ENCODE assay signal across 8 mouse cellular contexts in genomic region chr16:38742659-38743131, GRCm38 (mm10). TPM values are rescaled to one million over a fixed set of nuclear protein-coding genes. Genes with fewer than 3 reads are reported as not detected.
DNase-seq lines count a peak whose midpoint lies in the region; ATAC-seq and TF ChIP-seq lines count a peak whose summit lies in the region.

No protein-coding gene starts in this region.

- TF ChIP-seq CTCF in kidney, adult 2 months (conservative IDR thresholded peaks at IDR 0.05; ENCODE audit: insufficient read depth, insufficient read length, low read depth, low read length) = no peak

- no peaks in the 10 kb centered on the region for H3K4me1 ChIP-seq in kidney, adult 2 months (ENCODE audit: control insufficient read depth, insufficient read depth, low read length)
- no peaks in the 10 kb centered on the region for H3K4me1 ChIP-seq in embryonic facial prominence, embryonic 11.5 days (ENCODE audit: control insufficient read depth, insufficient read depth, low read length)
- H3K4me1 ChIP-seq in limb, embryonic 15.5 days = peaks cover 9% of the 10 kb centered on the region; the same call in 1 of the 2 replicates

- H3ac ChIP-seq in myocyte (ENCODE audit: control insufficient read depth, insufficient read length) = peak overlapping the region; percentile 3

- H3K4me3 ChIP-seq in kidney, adult 2 months (ENCODE audit: insufficient read depth, low read depth, low read length) = peak overlapping the region; percentile 58
- peak overlapping the region; percentile 50 for H3K4me3 ChIP-seq in embryonic facial prominence, embryonic 11.5 days (ENCODE audit: low read depth, low read length)
- peak overlapping the region; percentile 90 for H3K4me3 ChIP-seq in limb, embryonic 15.5 days
- peak overlapping the region; percentile 28 for H3K4me3 ChIP-seq in myocyte

- ATAC-seq in embryonic facial prominence, embryonic 11.5 days (replicated peaks; ENCODE audit: insufficient number of reproducible peaks, low FRiP score, low TSS enrichment, low read depth) = peak; percentile 82
- peak; percentile 40; the same call in 1 of the 2 replicates for ATAC-seq in limb, embryonic 15.5 days (ENCODE audit: insufficient number of reproducible peaks, low FRiP score, low TSS enrichment, low read depth)

- peak overlapping the region; percentile 49 for H3K27ac ChIP-seq in kidney, adult 2 months (ENCODE audit: insufficient read depth, low read depth, low read length)
- peak overlapping the region; percentile 48 for H3K27ac ChIP-seq in embryonic facial prominence, embryonic 11.5 days (replicated peaks; ENCODE audit: low read depth, low read length)
- H3K27ac ChIP-seq in limb, embryonic 15.5 days = peak overlapping the region; percentile 76

- no peaks in the 10 kb centered on the region for H3K36me3 ChIP-seq in kidney, adult 2 months (ENCODE audit: control insufficient read depth, insufficient read depth, low read length)
- H3K36me3 ChIP-seq in embryonic facial prominence, embryonic 11.5 days (replicated peaks; ENCODE audit: control insufficient read depth, insufficient read depth, low read depth, low read length) = no peaks in the 10 kb centered on the region
- peaks cover 4% of the 10 kb centered on the region; the same call in 1 of the 2 replicates for H3K36me3 ChIP-seq in limb, embryonic 15.5 days
- H3K36me3 ChIP-seq in myocyte (ENCODE audit: control insufficient read depth, insufficient read depth) = no peaks in the 10 kb centered on the region

- H3K9ac ChIP-seq in embryonic facial prominence, embryonic 11.5 days (replicated peaks; ENCODE audit: low read length) = peak overlapping the region; percentile 67
- H3K9ac ChIP-seq in limb, embryonic 15.5 days = peak overlapping the region; percentile 87

- peak; percentile 29 for DNase-seq in kidney, adult 2 months
- DNase-seq in kidney, postnatal 25 days = no peak
- DNase-seq in R1 (ENCODE audit: low read depth, low spot score) = peak; percentile 62
- DNase-seq in embryonic facial prominence, embryonic 11.5 days (ENCODE audit: low spot score) = peak; percentile 59
- peak; percentile 19 for DNase-seq in heart, postnatal 4 days
- DNase-seq in MN1 (ENCODE audit: low spot score) = no peak

- no peaks in the 10 kb centered on the region for H3K27me3 ChIP-seq in kidney, adult 2 months (replicated peaks; ENCODE audit: control insufficient read depth, insufficient read depth, low read length)
- H3K27me3 ChIP-seq in embryonic facial prominence, embryonic 11.5 days (ENCODE audit: control insufficient read depth, insufficient read depth, low read length) = no peaks in the 10 kb centered on the region
- H3K27me3 ChIP-seq in limb, embryonic 15.5 days = no peaks in the 10 kb centered on the region
- no peaks in the 10 kb centered on the region for H3K27me3 ChIP-seq in myocyte (ENCODE audit: control insufficient read depth, insufficient read depth, insufficient read length)

- H3K79me2 ChIP-seq in myocyte (ENCODE audit: control insufficient read depth, insufficient read depth) = no peaks in the 10 kb centered on the region

- under 1% methylated on average over 13 of the region's 13 CpGs for WGBS in kidney, adult 2 months
- under 1% methylated on average over 13 of the region's 13 CpGs for WGBS in embryonic facial prominence, embryonic 11.5 days
- under 1% methylated on average over 13 of the region's 13 CpGs for WGBS in limb, embryonic 15.5 days

- peak overlapping the region; percentile 81 for H3K4me2 ChIP-seq in embryonic facial prominence, embryonic 11.5 days (ENCODE audit: low read depth, low read length)
- H3K4me2 ChIP-seq in limb, embryonic 15.5 days = peak overlapping the region; percentile 84
- peak overlapping the region; percentile 96 for H3K4me2 ChIP-seq in myocyte (ENCODE audit: low read depth)

- TF ChIP-seq POLR2A in kidney, adult 2 months (IDR thresholded peaks at IDR 0.05; ENCODE audit: low read depth, low read length) = no peak
- no peak for TF ChIP-seq POLR2A in myocyte (IDR thresholded peaks at IDR 0.05; ENCODE audit: insufficient read length, low read depth)

- H3K9me3 ChIP-seq in embryonic facial prominence, embryonic 11.5 days (replicated peaks; ENCODE audit: control insufficient read depth, low read length) = no peaks in the 10 kb centered on the region
- H3K9me3 ChIP-seq in limb, embryonic 15.5 days = no peaks in the 10 kb centered on the region

TF ChIP-seq in myocyte, 11 proteins besides CTCF, POLR2A, EP300 and RAD21:
- peak in 1 of 3 experiments; percentile 39 for TF ChIP-seq MYOG (IDR thresholded peaks at IDR 0.05; ENCODE audit: control insufficient read depth in 1 of 3, insufficient read depth in 1 of 3, insufficient read length in 2 of 3, low read depth in 2 of 3)
- no peak for TF ChIP-seq SRF (IDR thresholded peaks at IDR 0.05; ENCODE audit: control insufficient read depth, insufficient read length, low read depth)
- peak in 2 of 3 experiments; percentile 44 to 59 for TF ChIP-seq MYOD1 (IDR thresholded peaks at IDR 0.05; ENCODE audit: control insufficient read depth in 1 of 3, insufficient read length in 2 of 3, low read depth in 2 of 3)

RNA-seq across cellular contexts. Expression of gene B4galt4, which starts 0.6 kb away (rescaled TPM):
- 5.0 and 5.4 TPM in 2 replicates for polyA plus RNA-seq in kidney, adult 2 months (2012; rRNA removed)
- 39.3 and 39.6 TPM in 2 replicates for polyA plus RNA-seq in embryonic facial prominence, embryonic 11.5 days (2014; fragmentation: Nextera tagmentation; extraction: Ambion mirVana)
- total RNA-seq in heart, postnatal 4 days (2021) = 10 to 100 TPM; 10.1 to 13.1 TPM
- 26.4 and 26.5 TPM in 2 replicates for polyA plus RNA-seq in limb, embryonic 15.5 days (2015; fragmentation: Nextera tagmentation; extraction: Ambion mirVana)
- polyA plus RNA-seq in myocyte (2012; fragmentation: generic; extraction: Trizol) = 6.6 TPM

RNA-seq across cellular contexts. Expression of gene Arhgap31, which starts 29.6 kb away (rescaled TPM):
- 5.8 and 6.9 TPM in 2 replicates for polyA plus RNA-seq in kidney, adult 2 months (2012; rRNA removed)
- polyA plus RNA-seq in embryonic facial prominence, embryonic 11.5 days (2014; fragmentation: Nextera tagmentation; extraction: Ambion mirVana) = 8.0 and 9.4 TPM in 2 replicates
- 10 to 100 TPM; 68.2 to 73.4 TPM for total RNA-seq in heart, postnatal 4 days (2021)
- polyA plus RNA-seq in limb, embryonic 15.5 days (2015; fragmentation: Nextera tagmentation; extraction: Ambion mirVana) = 14.5 and 16.2 TPM in 2 replicates
- polyA plus RNA-seq in myocyte (2012; fragmentation: generic; extraction: Trizol) = 5.8 TPM

RNA-seq across cellular contexts. Expression of gene Upk1b, which starts 57.4 kb away (rescaled TPM):
- polyA plus RNA-seq in kidney, adult 2 months (2012; rRNA removed) = 5.3 and 7.4 TPM in 2 replicates
- polyA plus RNA-seq in embryonic facial prominence, embryonic 11.5 days (2014; fragmentation: Nextera tagmentation; extraction: Ambion mirVana) = 2.6 and 2.9 TPM in 2 replicates
- total RNA-seq in heart, postnatal 4 days (2021) = 10 to 100 TPM in 1 of 2 experiments, 1 to 10 TPM in 1; 8.3 to 11.3 TPM
- polyA plus RNA-seq in limb, embryonic 15.5 days (2015; fragmentation: Nextera tagmentation; extraction: Ambion mirVana) = 127 and 130 TPM in 2 replicates
- 0.44 TPM for polyA plus RNA-seq in myocyte (2012; fragmentation: generic; extraction: Trizol)

Comparison
In these comparisons a context has a peak if more than half of its experiments do, and no peak if none do; other contexts are left out.
1. DNase-seq: peak in kidney, adult 2 months (single experiment), R1 (single experiment), embryonic facial prominence, embryonic 11.5 days (single experiment) and heart, postnatal 4 days (single experiment); none in kidney, postnatal 25 days (0 of 2) and MN1 (single experiment).
2. H3K4me3 ChIP-seq: peak in every context shown above with its lines; median percentile 90 in limb, embryonic 15.5 days; 58 in kidney, adult 2 months; 50 in embryonic facial prominence, embryonic 11.5 days; 28 in myocyte.
3. RNA of gene Upk1b, which starts 57.4 kb away (polyA plus RNA-seq): 127 to 130 TPM in limb, embryonic 15.5 days; 5.3 to 7.4 TPM in kidney, adult 2 months, 2.6 to 2.9 TPM in embryonic facial prominence, embryonic 11.5 days and 0.44 TPM in myocyte (single experiment); every median in the first group is over 10 times any median in the second.
4. Peak in every context shown above with its lines, with median percentiles within 50 percentile points of each other: H3K27ac ChIP-seq and H3K4me2 ChIP-seq.